Mouse (Mus musculus) heart, postnatal 10 days (tissue): ENCODE data around the gene Brox. TPM values are rescaled to one million over a fixed set of nuclear protein-coding genes. Genes with fewer than 3 reads are reported as not detected.

Source experiments
- DNase-seq, 2 experiments: peaks; one replicate each; pipeline ENCODE4 v3.0.0; 2021
- intact Hi-C: fragments of 180-260 bp; cut with DNase I; formaldehyde crosslinking; loops from one replicate; pipeline ENCODE4 v1.15.1; 2025
- total RNA-seq, 2 experiments: library from RNA; stranded (reverse); gene quantifications; 2 replicates each; pipeline ENCODE4 v1.2.3; 2021

Gene Brox
- total RNA-seq, 2 experiments from 2014 or later = 45.3 to 50.0 TPM

DNA sequence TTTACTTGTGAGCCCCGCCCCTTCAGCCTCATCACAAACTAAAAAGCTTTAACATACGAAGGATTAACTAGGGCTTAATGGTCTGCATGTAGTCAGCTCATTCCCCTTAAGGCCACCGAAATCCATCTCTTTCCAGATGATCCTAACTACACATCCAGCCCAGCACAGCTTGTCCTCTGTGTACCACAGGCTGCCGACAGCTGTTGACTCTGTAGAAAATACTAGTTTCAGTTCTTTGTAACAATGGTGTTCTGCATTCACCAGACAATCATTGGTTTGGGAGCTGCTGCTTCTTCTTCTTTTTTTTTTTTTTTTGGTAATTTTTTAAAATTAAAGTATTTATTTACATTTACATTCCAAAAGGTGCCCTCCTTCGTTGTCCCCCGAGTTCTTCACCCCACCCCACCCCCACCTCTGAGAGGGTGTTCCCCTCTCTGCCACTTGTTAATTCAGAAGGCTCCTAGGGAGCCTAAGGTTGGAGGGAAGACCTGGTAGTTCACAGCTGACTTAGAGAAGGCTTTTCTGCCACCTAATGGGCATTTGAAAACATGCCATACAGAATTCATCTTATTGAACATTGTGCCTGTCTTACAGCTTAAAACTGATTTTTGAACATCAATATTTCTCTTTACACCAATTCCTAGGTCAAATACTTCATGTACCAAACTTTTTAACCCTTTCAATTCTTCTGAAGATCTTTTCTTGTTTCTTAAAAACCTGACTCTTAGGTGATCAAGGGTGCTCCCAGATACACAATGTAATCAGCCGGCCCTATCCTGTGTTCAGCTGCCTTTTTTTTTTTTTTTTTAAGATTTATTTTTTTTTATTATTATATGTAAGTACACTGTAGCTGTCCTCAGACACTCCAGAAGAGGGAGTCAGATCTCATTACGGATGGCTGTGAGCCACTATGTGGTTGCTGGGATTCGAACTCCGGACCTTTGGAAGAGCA lies 23.9 kb downstream of the Brox start:
- DNase-seq = peak; percentile 18 to 19
- intact Hi-C loops = loop anchor here (5.0 kb wide), 1 partner anchor 716 kb away; no protein-coding TSS in a partner anchor

DNA sequence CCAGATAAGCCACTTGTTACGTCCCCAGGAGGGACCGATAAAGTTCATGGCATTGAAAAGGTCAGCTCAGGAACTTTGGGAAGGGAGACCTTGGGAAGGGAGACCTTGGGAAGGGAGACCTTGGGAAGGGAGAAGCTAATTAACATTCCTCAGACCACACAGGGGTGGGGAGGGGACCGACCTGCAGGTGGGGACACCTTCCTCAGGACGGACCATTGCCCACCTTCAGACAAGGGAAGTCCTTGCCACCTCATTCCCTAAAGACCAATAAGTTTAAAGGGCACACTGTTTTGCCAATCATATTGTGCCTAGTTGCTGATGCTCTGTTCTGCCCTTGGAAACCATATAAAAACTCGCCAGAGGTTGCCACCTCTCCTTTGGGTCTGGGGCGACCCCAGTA lies 29.4 kb downstream of the Brox start:
- intact Hi-C loops = no loop called here
- DNase-seq = no peak

- peak; percentile 8 to 14 for DNase-seq
- intact Hi-C loops = no loop called here
Measured at GRCm38 (mm10) chr1:183265921-183266467, 31.1 kb downstream of the Brox start.

- DNase-seq = peak; percentile 20 to 42
- intact Hi-C loops = no loop called here
Measured at GRCm38 (mm10) chr1:183264145-183265008, 32.7 kb downstream of the Brox start.

GRCm38 (mm10) chr1:183252574-183252973 lies 44.5 kb downstream of the Brox start:
- no peak for DNase-seq
- intact Hi-C loops = no loop called here

- intact Hi-C loops = no loop called here
- DNase-seq = no peak
Measured at GRCm38 (mm10) chr1:183251818-183252217, 45.3 kb downstream of the Brox start.

GRCm38 (mm10) chr1:183250612-183251011 lies 46.5 kb downstream of the Brox start:
- intact Hi-C loops = no loop called here

DNA sequence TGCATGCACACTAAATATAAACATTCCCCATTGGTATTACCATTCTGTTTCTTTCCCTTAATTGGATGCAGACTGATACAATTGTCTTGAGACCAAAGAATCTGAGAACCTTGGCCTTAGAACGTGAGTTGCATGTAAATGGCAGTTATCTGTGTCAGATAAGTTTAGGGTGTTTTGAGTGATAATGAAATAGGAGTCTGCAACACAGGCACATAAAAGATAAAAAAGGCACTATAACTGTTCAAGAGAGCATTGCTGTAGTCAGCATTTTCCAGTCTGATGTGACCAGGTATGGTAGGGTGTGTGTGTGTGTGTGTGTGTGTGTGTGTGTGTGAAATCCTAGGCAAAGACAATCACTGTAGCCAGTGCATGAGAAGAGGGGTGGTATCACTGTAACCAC lies 48.9 kb downstream of the Brox start:
- intact Hi-C loops = no loop called here
- no peak for DNase-seq

More at GRCm38 (mm10) chr1:183250612-183251011, 46.5 kb downstream of the Brox start:
- DNase-seq = no peak

GRCm38 (mm10) chr1:183243293-183243692 lies 53.8 kb downstream of the Brox start:
- no peak for DNase-seq
- intact Hi-C loops = no loop called here

DNA sequence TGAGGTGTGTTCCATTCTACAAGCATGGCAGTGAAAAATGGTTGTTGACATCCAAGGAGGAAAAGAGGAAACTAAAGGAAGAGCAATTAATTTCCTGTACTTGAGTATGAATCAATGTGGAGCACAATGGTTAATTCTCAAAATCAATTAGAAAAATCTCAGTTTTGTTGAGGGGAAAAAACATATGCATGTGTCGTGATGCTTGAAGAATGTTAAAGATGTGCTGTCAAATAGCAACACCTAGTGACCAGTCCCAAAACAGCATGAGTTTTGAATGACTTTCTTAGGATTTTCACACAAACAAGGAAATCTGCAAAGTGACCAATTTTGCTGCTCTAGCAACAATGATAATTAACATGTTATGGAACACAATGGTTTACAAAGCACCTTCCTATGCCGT lies 59.2 kb downstream of the Brox start:
- intact Hi-C loops = loop anchor here (5.0 kb wide), 1 partner anchor 676 kb away; no protein-coding TSS in a partner anchor
- peak; percentile 50 to 63 for DNase-seq

DNA sequence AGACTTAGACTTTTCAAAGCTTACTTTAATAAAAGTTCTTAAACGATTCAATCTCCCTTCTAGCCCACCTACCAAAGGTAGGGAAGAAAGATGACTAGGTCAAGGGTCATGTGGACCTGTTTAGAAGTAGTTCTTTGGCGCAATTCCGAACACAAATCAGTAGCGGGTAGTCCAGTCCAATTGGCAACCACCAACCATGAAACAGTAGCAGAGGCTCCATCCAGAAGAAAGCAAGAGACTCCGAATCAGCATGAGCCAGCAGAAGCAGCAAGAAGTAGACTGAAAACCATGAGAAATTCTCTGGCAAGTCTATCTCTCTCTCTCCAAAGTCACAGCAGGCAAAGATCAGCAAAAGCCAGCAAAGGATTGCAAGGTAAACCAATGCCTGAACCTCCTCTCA lies 60.6 kb downstream of the Brox start:
- intact Hi-C loops = loop anchor here (5.0 kb wide), 1 partner anchor 674 kb away; no protein-coding TSS in a partner anchor
- peak; percentile 14 to 20 for DNase-seq

DNA sequence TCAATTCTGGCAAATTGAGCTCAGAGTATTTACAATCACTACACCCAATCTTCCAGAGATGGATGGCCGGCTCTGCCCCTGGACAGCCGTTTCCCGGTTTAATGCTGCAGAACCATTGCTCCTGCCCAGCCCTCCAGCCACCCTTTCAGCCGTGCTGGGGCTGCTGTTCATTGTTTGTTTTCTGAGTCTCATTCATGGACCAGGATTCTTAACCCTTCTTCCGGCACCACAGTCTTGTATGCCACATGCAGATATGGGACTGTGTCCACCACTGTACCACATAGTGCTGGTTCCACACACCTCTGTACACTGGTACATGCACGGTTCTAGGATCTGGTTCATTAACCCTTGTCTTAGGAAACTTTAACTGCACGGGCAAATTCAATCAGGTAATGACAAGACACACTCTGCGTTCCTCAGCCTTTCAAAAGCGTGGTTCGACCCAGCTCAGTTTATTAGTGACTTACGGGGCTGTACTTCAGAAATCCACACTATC lies 63.3 kb downstream of the Brox start:
- intact Hi-C loops = no loop called here
- DNase-seq = no peak

- no peak for DNase-seq
- intact Hi-C loops = no loop called here
Measured at GRCm38 (mm10) chr1:183232985-183233678, 63.9 kb downstream of the Brox start.

- intact Hi-C loops = no loop called here
- DNase-seq = no peak
Measured at GRCm38 (mm10) chr1:183227469-183227868, 69.6 kb downstream of the Brox start.

Other genes starting within 250 kb of the Brox start
- gene Disp1, start 75.7 kb downstream of the Brox start, total RNA-seq = 10 to 100 TPM; 10.0 to 14.1 TPM
- gene Aida, start 679 bp downstream of the Brox start, total RNA-seq = 10 to 100 TPM; 37.3 TPM
- 100 to 1,000 TPM; 107 to 115 TPM for gene Mia3, start 72.3 kb upstream of the Brox start, total RNA-seq
- 1 to 10 TPM; 7.8 to 9.1 TPM for gene Taf1a, start 91.7 kb upstream of the Brox start, total RNA-seq
- gene Hhipl2, start 120.9 kb upstream of the Brox start, total RNA-seq = not detected